Mouse (Mus musculus): ENCODE measurements at regions not wholly inside any gene's neighbourhood (a gene's known extent, or its start where the extent isn't known, plus 50 kb on each side); places are given as distances from the start of the nearest gene placed in this dataset.

GRCm38 (mm10) chr1:186234536-186234935 lies 117.4 kb upstream of the Lyplal1 start:
- no peak for DNase-seq (ENCODE audit: low spot score)

GRCm38 (mm10) chr1:186230476-186230875 lies 113.4 kb upstream of the Lyplal1 start:
- no peak for DNase-seq (ENCODE audit: low spot score)

DNA sequence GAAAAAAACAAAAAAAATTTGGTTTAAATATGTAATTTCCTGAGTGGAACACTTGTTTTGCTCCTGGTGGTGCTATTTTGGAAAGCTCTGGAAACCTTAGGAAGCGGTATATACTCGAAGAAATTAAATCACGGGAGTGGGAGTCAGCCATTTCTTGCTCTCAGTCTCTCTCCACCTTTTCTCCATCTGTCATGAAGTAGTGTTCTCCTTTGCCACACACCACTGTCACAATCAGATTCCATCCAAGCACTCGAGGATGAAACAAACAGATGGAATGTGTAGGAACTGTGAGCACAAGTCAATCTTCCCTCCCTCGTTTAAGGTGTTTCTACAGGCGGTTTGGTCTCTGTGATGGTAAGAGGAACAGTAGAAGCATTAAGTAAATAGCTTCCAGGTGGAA lies 112.7 kb upstream of the Lyplal1 start:
- no peak for DNase-seq (ENCODE audit: low spot score)

DNA sequence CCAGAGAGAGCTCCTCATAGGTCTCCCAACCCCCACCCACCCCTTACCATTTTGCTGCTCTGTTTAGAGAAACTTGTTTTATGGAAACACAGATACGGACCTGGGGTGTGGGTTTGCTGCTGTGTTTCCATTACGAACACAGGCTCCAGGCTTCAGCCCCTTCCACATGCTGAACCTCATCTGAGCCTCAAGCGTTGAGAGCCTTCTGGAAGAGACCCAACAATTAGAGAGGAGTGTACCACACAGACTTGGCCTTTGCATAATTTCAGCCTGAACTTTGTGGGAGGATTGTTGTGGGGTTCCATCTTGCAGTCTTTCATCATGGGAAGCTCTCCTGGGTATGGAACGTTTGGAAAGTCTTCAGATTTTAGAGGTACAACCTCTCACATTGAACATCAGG lies 111.3 kb upstream of the Lyplal1 start:
- no peak for DNase-seq (ENCODE audit: low spot score)

DNA sequence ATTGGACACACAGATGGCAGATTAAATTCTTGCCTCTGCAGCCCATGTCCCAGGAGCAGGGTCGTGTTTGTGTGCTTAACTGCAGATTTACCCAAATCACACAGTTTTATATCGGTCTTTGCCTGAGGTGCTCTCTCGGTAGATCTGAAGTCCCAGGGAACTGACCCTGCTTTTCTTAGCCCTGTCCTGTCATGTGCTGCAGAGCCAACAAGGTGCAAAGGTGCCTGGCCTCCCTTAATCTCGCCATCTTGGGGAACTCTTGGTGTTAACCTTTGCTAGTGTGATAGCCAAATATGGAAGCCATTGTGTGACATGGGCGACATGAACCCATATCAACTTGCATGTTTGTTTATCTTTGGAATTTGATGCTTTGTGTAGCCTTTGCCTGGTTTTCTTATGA lies 107.1 kb upstream of the Lyplal1 start:
- no peak for DNase-seq (ENCODE audit: low spot score)

DNA sequence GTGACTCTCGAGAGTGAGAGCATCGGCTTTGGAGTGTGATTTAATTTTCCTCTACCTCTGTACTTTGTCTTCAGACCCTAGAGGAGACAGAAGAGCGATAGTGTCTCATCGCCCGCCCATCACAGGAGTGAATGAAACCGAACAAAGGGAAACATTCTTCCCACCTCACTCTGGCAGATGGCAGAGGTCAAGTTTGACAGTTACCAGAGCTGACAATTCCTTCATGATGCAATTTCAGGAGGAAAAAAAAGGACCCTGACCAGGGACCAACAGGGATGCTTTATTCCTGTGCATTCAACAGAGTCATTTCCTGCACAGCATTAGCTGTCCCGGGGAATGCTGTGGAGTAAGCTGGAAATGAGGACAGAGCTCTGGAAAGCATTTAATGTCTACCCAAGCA lies 106.3 kb upstream of the Lyplal1 start:
- no peak for DNase-seq (ENCODE audit: low spot score)

DNA sequence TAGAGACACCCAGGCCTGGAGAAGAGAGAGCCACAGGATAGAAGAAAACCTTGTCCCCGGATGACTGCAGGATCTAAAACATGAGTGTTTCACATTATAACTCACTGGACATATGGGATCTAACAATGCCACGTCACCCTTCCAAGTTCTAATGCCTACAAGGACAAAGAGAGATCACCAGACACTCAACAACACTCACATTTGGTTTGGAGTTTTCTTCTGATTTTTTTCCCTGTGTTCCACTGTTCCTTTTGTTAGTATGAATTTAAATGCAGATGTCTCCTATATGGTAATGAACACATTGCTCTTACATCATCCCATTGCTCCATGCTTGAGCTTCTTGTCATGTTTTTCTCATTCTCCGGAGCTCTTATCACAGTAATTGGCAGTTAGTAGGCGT lies 101.9 kb upstream of the Lyplal1 start:
- DNase-seq (ENCODE audit: low spot score), result no peak

DNA sequence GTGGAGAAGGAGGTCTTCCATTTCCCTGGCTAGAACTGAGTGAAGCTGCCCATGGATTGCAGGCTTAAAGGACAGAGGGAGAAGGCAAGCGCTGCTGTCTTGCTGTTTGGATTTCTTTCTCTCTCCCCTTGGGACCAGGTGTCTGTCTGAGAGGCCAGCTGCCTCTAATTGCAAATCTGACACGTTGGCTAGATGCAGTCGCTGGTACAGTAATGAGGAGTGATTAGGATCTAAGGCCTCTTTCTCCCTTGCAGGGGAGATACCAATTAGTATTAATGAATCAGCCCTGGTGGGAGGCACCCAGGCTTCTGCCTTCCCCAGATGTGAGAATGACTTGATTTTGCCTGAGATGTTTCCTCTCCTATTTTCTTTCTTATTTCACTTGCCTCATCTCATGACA lies 100.1 kb upstream of the Lyplal1 start:
- DNase-seq (ENCODE audit: low spot score), result no peak

- DNase-seq (ENCODE audit: low spot score), result no peak
These were observed 87.0 kb upstream of the Lyplal1 start for GRCm38 (mm10) chr1:186204151-186204550.

GRCm38 (mm10) chr1:186202536-186202935 lies 85.4 kb upstream of the Lyplal1 start:
- no peak for DNase-seq (ENCODE audit: low spot score)

GRCm38 (mm10) chr1:186198391-186198790 lies 81.3 kb upstream of the Lyplal1 start:
- DNase-seq (ENCODE audit: low spot score), result no peak

DNA sequence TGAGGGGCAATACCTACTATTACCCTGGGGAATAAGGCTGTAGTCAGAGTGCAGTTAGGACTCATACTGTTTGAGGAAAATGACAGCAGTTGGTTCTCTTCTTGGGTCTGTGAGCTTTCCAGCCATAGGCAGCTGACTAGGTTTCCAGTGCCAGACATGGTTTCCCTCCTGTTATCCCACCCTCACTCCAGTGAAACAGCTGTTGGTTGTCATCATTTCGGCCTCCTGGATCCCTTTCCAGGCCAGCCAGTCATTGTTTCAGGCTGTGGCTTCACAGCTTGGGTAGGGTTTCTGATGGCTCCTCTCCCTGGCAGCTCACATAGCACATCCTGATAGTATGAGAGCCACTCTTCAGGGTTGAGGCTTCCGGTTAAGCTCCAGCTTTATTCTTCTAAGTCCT lies 79.9 kb upstream of the Lyplal1 start:
- DNase-seq (ENCODE audit: low spot score), result no peak

- DNase-seq (ENCODE audit: low spot score), result no peak
These were observed 72.3 kb upstream of the Lyplal1 start for GRCm38 (mm10) chr1:186189390-186189789.

GRCm38 (mm10) chr1:186187372-186187771 lies 70.3 kb upstream of the Lyplal1 start:
- DNase-seq (ENCODE audit: low spot score), result no peak

DNA sequence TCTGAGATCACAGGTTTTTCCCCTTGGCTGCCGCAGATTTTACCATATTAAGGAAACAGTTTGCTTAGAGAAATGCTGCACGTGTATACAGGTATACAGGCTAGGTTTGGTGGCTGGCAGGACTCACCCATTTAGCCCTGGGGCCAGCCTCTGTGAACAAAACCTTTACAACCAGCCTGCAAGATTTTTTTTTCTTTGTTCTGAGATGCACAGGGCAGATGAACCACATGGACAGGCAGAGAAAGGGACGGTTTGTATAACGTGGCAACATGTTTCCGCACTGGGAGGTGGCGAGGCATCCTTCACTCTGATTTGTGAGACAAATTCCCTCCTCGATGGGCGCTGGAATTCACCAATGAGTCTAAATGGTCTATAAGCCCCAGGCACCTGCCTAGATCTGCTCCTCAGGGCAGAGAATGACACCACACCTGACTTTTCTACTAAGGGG lies 66.1 kb upstream of the Lyplal1 start:
- no peak for DNase-seq (ENCODE audit: low spot score)

DNA sequence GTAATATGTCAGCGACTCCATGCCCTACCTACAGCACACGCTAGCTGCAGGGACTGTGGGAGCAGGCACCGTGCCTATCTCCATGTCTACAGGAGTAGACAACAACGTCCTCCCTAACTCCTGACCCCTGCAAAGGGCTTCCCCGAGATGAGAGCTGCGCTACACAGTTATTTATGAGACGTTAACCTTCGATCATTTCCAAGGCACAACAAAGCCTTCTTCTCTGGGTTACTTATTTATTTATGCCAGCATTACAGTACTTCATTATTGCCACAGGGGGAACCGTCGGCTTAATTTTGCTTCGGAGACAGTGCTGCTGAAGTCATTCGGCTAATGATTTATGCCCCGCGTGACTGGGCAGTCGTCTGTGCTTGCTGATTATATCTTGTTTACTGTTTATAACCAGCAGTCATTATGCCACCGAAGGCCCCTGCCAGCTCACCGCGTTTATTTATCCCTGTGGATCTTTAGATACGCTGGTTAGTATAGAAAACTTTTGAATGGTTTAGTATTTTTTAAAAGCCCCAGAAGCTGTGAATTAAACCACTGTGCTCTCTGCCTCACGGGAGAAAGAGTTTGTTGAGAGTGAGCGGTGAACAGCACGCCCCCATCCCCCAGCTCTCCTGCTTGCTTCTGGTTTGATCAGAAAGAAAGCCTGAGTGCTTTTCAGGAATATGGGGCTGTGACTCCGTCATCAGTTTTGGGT lies 65.5 kb upstream of the Lyplal1 start:
- DNase-seq (ENCODE audit: low spot score), result peak; percentile 58

GRCm38 (mm10) chr1:186177019-186177418 lies 59.9 kb upstream of the Lyplal1 start:
- no peak for DNase-seq (ENCODE audit: low spot score)

DNA sequence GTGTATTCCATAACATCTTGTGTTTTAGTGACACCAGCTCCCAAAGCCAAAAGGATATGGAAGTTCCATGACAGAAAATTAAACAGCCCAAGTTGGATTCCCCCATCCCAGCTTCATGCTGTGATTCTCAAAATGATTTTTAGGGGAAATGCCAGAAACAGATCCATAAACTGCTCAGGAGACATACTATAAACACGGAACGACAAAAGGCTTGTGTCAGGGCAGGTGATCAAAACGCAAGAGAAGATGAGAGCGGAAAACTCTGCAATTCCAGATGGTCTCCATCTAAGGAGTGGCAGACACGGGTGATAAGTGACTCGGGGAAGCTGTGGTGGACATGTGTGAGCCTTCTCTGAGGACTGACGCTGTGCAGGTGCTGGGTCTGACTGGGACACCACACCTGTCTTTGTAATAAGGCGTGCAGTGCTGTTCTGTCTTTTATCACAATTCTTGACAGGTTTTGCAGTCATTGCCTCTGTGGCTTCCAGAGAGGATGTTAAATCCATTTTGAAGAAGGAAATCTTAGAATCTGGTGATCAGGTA lies 56.4 kb upstream of the Lyplal1 start:
- DNase-seq (ENCODE audit: low spot score), result no peak

DNA sequence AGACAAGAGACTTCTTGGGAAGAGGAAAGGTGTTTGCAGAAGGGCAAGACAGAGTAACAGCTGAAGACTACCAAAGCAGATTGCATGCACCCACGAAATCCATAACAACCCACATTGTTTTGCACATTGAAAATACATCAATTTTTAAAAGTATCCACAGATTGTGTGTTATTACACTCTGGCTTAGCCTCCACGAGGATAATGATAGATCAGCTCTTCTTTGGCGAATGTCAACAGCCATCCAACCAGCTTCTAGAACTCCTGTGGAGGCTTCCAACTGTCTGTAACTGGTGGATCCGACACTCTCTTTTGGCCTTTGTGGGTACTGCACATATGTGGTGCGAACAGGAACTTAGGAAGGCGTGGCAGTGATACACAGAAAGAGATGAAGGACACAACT lies 54.6 kb upstream of the Lyplal1 start:
- DNase-seq (ENCODE audit: low spot score), result no peak

All from testis, postnatal 10 days (tissue).